Mouse (Mus musculus) intestine, postnatal 0 days (tissue): ENCODE measurements around the gene Cdh15. TPM values are rescaled to one million over a fixed set of nuclear protein-coding genes. Genes with fewer than 3 reads are reported as not detected.

ENCODE experiments used
- ATAC-seq: fragments of 200-750 bp; cut with Nextera tagmentation; 2 replicates; pipeline ENCODE4 v1.8.0; 2017; ENCODE audit warnings: mild to moderate bottlenecking, moderate TSS enrichment, moderate library complexity
- H3K27ac ChIP-seq: fragments of 300-500 bp; sonication (generic); 2 replicates; pipeline ENCODE4 v1.5.1; 2014; ENCODE audit warnings: mild to moderate bottlenecking, low read depth, low read length, moderate library complexity
- H3K27me3 ChIP-seq: fragments of 300-500 bp; sonication (generic); replicated peaks from 2 replicates; pipeline ENCODE4 v1.6.1; 2014; ENCODE audit warnings: low read length, mixed read lengths; ENCODE audit not compliant: control insufficient read depth, insufficient read depth
- H3K36me3 ChIP-seq: fragments of 300-500 bp; sonication (generic); 2 replicates; pipeline ENCODE4 v1.6.1; 2014; ENCODE audit warnings: mild to moderate bottlenecking, moderate library complexity; ENCODE audit not compliant: control insufficient read depth, insufficient read depth
- H3K4me1 ChIP-seq: fragments of 300-500 bp; sonication (generic); replicated peaks from 2 replicates; pipeline ENCODE4 v1.6.1; 2014; ENCODE audit warnings: antibody characterized with exemption, low read length, mixed read lengths; ENCODE audit not compliant: control insufficient read depth, insufficient read depth
- H3K4me2 ChIP-seq: fragments of 300-500 bp; sonication (generic); replicated peaks from 2 replicates; pipeline ENCODE4 v1.6.1; 2014; ENCODE audit warnings: low read depth, mild to moderate bottlenecking, moderate library complexity
- H3K4me3 ChIP-seq: fragments of 300-500 bp; sonication (generic); 2 replicates; pipeline ENCODE4 v1.5.1; 2014; ENCODE audit warnings: low read depth, low read length
- H3K9ac ChIP-seq: fragments of 300-500 bp; sonication (generic); 2 replicates; pipeline ENCODE4 v1.6.1; 2014; ENCODE audit warnings: mild to moderate bottlenecking, low read depth, low read length
- H3K9me3 ChIP-seq: fragments of 300-500 bp; sonication (generic); 2 replicates; pipeline ENCODE4 v1.6.1; 2016; ENCODE audit warnings: mixed run types; ENCODE audit not compliant: control insufficient read depth
- CTCF ChIP-seq: sonication (generic); IDR thresholded peaks from 2 replicates; pipeline ENCODE4 v1.5.1; 2016; ENCODE audit warnings: low read depth, mild to moderate bottlenecking, control low read depth, antibody characterized with exemption, moderate library complexity
- WGBS: fragments of 180-500 bp; shearing (Covaris S2); extraction: QIAGEN DNeasy Blood & Tissue Kit; methylation state at CpG from one replicate; pipeline ENCODE4 v1.1.7; 2014; 5-methylcytosine and 5-hydroxymethylcytosine counted together
- polyA plus RNA-seq: library from polyadenylated mRNA; unstranded; fragments of >200 nt; fragmentation: Nextera tagmentation; extraction: Ambion mirVana; gene quantifications from 2 replicates; pipeline ENCODE4 v1.2.1, GENCODE M21; 2015

Gene Cdh15
- polyA plus RNA-seq, 1 experiment from 2014 or later = 0.07 TPM

- H3K27ac ChIP-seq = no peak overlapping the region
- H3K36me3 ChIP-seq = no peaks in the 10 kb centered on the region
- WGBS = 32% methylated on average over 8 of the region's 8 CpGs
- no peaks in the 10 kb centered on the region for H3K27me3 ChIP-seq
- no peak overlapping the region for H3K4me3 ChIP-seq
- ATAC-seq = peak; percentile 60; the same call in 1 of the 2 replicates
- H3K4me2 ChIP-seq = no peak overlapping the region
- peak; percentile 88 for TF ChIP-seq CTCF
- no peaks in the 10 kb centered on the region for H3K9me3 ChIP-seq
- no peaks in the 10 kb centered on the region for H3K4me1 ChIP-seq
- no peak overlapping the region for H3K9ac ChIP-seq
These were observed 12.8 kb upstream of the Cdh15 start for GRCm38 (mm10) chr8:122834971-122835370.

- no peak for TF ChIP-seq CTCF
- H3K4me1 ChIP-seq = no peaks in the 10 kb centered on the region
- H3K4me2 ChIP-seq = no peak overlapping the region
- H3K4me3 ChIP-seq = no peak overlapping the region
- WGBS = 78% methylated on average over 12 of the region's 12 CpGs
- no peaks in the 10 kb centered on the region for H3K36me3 ChIP-seq
- no peak overlapping the region for H3K27ac ChIP-seq
- no peaks in the 10 kb centered on the region for H3K9me3 ChIP-seq
- H3K27me3 ChIP-seq = no peaks in the 10 kb centered on the region
- ATAC-seq = no peak
- no peak overlapping the region for H3K9ac ChIP-seq
These were observed 11.6 kb upstream of the Cdh15 start for GRCm38 (mm10) chr8:122836199-122836598.

GRCm38 (mm10) chr8:122836696-122837095, 11.1 kb upstream of the Cdh15 start:
- 64% methylated on average over 13 of the region's 13 CpGs for WGBS
- Histone ChIP-seq H3K4me3 (no peak overlapping the region), H3K9me3 (no peaks in the 10 kb centered on the region), H3K36me3 (no peaks in the 10 kb centered on the region), H3K9ac (no peak overlapping the region), H3K4me2 (no peak overlapping the region), H3K27ac (no peak overlapping the region), H3K27me3 (no peaks in the 10 kb centered on the region), H3K4me1 (no peaks in the 10 kb centered on the region)
- no peak for ATAC-seq
- TF ChIP-seq CTCF = no peak

- H3K27me3 ChIP-seq = no peaks in the 10 kb centered on the region
- H3K9me3 ChIP-seq = no peaks in the 10 kb centered on the region
- ATAC-seq = no peak
- H3K4me3 ChIP-seq = no peak overlapping the region
- no peak for TF ChIP-seq CTCF
- no peaks in the 10 kb centered on the region for H3K4me1 ChIP-seq
- 59% methylated on average over 3 of the region's 3 CpGs for WGBS
- no peak overlapping the region for H3K9ac ChIP-seq
- H3K36me3 ChIP-seq = no peaks in the 10 kb centered on the region
- H3K27ac ChIP-seq = no peak overlapping the region
- H3K4me2 ChIP-seq = no peak overlapping the region
These were observed 3.6 kb upstream of the Cdh15 start for GRCm38 (mm10) chr8:122844161-122844560.

GRCm38 (mm10) chr8:122845662-122846061, 2.1 kb upstream of the Cdh15 start:
- H3K9ac ChIP-seq = no peak overlapping the region
- no peak for ATAC-seq
- no peak for TF ChIP-seq CTCF

GRCm38 (mm10) chr8:122849152-122849910, 1.6 kb downstream of the Cdh15 start:
- Histone ChIP-seq H3K9ac (no peak overlapping the region), H3K4me2 (no peak overlapping the region), H3K27ac (no peak overlapping the region), H3K4me3 (no peak overlapping the region), H3K4me1 (no peaks in the 10 kb centered on the region), H3K36me3 (no peaks in the 10 kb centered on the region), H3K9me3 (no peaks in the 10 kb centered on the region), H3K27me3 (no peaks in the 10 kb centered on the region)
- no peak for TF ChIP-seq CTCF
- 68% methylated on average over 11 of the region's 11 CpGs for WGBS
- ATAC-seq = no peak

More at GRCm38 (mm10) chr8:122845662-122846061, 2.1 kb upstream of the Cdh15 start:
- H3K9me3 ChIP-seq = no peaks in the 10 kb centered on the region
- H3K36me3 ChIP-seq = no peaks in the 10 kb centered on the region
- no peaks in the 10 kb centered on the region for H3K27me3 ChIP-seq
- H3K27ac ChIP-seq = no peak overlapping the region
- no peak overlapping the region for H3K4me3 ChIP-seq
- WGBS = 62% methylated on average over 4 of the region's 4 CpGs
- no peaks in the 10 kb centered on the region for H3K4me1 ChIP-seq
- no peak overlapping the region for H3K4me2 ChIP-seq
